Mouse (Mus musculus) lung, embryonic 16.5 days (tissue): Measurements from ENCODE around the gene Cks2. TPM values are rescaled to one million over a fixed set of nuclear protein-coding genes. Genes with fewer than 3 reads are reported as not detected.
"Not testable (repeated sequence)": the region's sequence is repeated elsewhere in the genome, so short reads cannot be mapped to it uniquely, and the experiment has no call there.

Source experiments
- ATAC-seq: fragments of 200-750 bp; cut with Nextera tagmentation; 2 replicates; pipeline ENCODE4 v1.8.0; 2017; ENCODE audit warnings: low read depth, mild to moderate bottlenecking, moderate library complexity
- H3K27ac ChIP-seq: fragments of 300-500 bp; sonication (generic); 2 replicates; pipeline ENCODE4 v1.5.1; 2014; ENCODE audit warnings: mild to moderate bottlenecking, control low read depth, low read length
- H3K27me3 ChIP-seq: fragments of 300-500 bp; sonication (generic); 2 replicates; pipeline ENCODE4 v1.6.1; 2014; ENCODE audit warnings: low read depth, low read length, mixed read lengths; ENCODE audit not compliant: control insufficient read depth, insufficient read depth
- H3K36me3 ChIP-seq: fragments of 300-500 bp; sonication (generic); 2 replicates; pipeline ENCODE4 v1.6.1; 2014; ENCODE audit warnings: low read length; ENCODE audit not compliant: control insufficient read depth, insufficient read depth
- H3K4me1 ChIP-seq: fragments of 300-500 bp; sonication (generic); replicated peaks from 2 replicates; pipeline ENCODE4 v1.6.1; 2014; ENCODE audit warnings: low read length, mixed read lengths; ENCODE audit not compliant: control insufficient read depth, insufficient read depth
- H3K4me2 ChIP-seq: fragments of 300-500 bp; sonication (generic); 2 replicates; pipeline ENCODE4 v1.6.1; 2014; ENCODE audit warnings: low read depth, low read length, control low read depth
- H3K4me3 ChIP-seq: fragments of 300-500 bp; sonication (generic); 2 replicates; pipeline ENCODE4 v1.5.1; 2014; ENCODE audit warnings: mild to moderate bottlenecking, low read length, control low read depth
- H3K9ac ChIP-seq: fragments of 300-500 bp; sonication (generic); 2 replicates; pipeline ENCODE4 v1.6.1; 2014; ENCODE audit warnings: low read length, control low read depth
- H3K9me3 ChIP-seq: fragments of 300-500 bp; sonication (generic); 2 replicates; pipeline ENCODE4 v1.6.1; 2016; ENCODE audit warnings: low read length; ENCODE audit not compliant: control insufficient read depth
- whole genome bisulfite sequencing: fragments of 180-500 bp; shearing (Covaris S2); extraction: QIAGEN DNeasy Blood & Tissue Kit; methylation state at CpG from one replicate; pipeline ENCODE4 v1.1.7; 2014; 5-methylcytosine and 5-hydroxymethylcytosine counted together
- polyA plus RNA-seq: library from polyadenylated mRNA; unstranded; fragments of >200 nt; fragmentation: Nextera tagmentation; extraction: Ambion mirVana; gene quantifications from 2 replicates; pipeline ENCODE4 v1.2.1, GENCODE M21; 2015

The Cks2 gene
- polyA plus RNA-seq, 1 experiment from 2014 or later = 356 TPM

DNA sequence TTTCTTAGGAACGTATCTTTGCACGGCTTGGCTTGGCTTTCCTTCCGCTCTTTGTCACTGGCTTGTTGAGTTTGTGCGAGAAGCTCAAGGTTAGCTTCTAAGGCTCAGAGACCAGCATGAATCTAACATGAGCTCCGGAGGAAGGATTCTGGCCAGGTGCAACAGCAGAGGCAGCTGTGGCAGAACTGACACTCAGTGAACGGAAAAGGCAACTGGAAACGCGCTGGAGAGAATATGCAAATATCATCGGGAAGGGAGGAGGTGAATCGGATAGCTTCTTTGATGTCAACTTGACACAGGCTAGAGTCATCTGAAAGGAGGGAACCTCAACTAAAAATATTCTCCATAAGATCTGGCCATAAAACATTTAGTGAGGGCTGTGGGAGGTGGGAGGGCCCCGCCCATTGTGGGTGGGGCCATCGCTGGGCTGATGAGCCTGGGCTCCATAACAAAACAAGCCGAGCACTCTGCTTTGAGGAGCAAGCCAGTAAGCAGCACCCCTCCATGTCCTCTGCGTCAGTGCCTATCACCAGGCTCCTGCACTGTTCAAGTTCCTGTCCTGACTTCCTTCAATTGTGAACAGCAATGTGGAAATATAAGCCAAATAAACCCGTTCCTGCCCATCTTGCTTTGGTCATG, 13.6 kb upstream of the Cks2 start:
- H3K4me1 ChIP-seq = no peaks in the 10 kb centered on the region
- no peaks in the 10 kb centered on the region for H3K27me3 ChIP-seq
- H3K9me3 ChIP-seq = no peaks in the 10 kb centered on the region
- no peak overlapping the region for H3K27ac ChIP-seq
- no peak overlapping the region for H3K4me2 ChIP-seq
- H3K9ac ChIP-seq = no peak overlapping the region
- 71% methylated on average over 15 of the region's 15 CpGs for whole genome bisulfite sequencing
- no peak for ATAC-seq
- no peaks in the 10 kb centered on the region for H3K36me3 ChIP-seq
- no peak overlapping the region for H3K4me3 ChIP-seq

DNA sequence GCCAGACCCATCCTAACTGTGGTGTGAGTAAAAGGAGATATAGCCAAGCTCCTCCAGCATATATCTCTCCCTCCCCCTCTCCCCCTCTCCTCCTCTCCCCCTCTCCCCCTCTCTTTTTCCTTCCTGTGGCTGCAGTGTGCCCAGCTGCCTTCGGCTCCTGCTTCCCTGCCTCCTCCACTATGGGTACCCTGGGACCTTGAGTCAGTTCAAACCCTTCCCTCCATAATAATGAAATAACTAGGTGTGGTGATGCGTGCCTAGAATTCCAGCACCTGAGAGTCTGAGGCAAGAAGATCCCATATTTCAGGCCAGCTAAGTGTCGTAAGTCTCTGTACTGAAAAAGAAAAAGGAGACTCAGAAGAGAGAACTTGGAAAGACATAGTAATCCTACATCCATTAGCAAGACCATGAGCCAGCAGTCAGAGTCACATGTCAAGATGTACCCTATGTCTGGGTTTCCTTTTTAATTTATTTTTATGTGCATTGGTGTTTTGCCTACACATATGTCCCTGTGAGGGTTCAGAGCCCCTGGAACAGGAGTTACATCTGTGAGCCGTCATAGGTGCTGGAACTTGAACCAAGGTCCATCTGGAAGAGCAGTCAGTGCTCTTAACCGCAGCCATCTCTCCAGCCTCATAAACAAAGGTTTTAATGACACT, 12.3 kb upstream of the Cks2 start:
- 78% methylated on average over 5 of the region's 5 CpGs for WGBS
- H3K4me2 ChIP-seq = no peak overlapping the region
- no peaks in the 10 kb centered on the region for H3K36me3 ChIP-seq
- ATAC-seq = no peak
- H3K9ac ChIP-seq = no peak overlapping the region
- no peaks in the 10 kb centered on the region for H3K9me3 ChIP-seq
- H3K4me1 ChIP-seq = no peaks in the 10 kb centered on the region
- H3K27ac ChIP-seq = no peak overlapping the region
- no peaks in the 10 kb centered on the region for H3K27me3 ChIP-seq
- H3K4me3 ChIP-seq = no peak overlapping the region

DNA sequence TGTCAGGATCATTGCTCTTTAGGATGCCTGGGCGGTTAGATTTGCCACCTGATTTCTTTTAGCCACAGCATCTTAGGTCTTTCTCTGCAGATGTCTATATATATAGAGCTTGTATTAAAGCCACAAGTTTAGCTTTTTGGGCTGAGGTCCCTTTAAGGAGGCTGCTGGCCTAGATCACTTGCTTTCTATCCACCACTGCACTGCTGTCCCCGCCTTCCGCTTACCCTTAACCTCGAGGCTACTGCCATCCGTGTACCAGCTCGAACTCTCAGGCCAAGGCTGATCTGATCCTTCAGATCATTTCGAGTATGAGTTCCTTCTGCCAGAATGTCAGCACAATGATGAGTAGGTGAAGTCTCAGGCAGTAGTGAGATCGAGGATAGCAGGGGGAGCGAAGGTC, 9.6 kb upstream of the Cks2 start:
- not testable (repeated sequence) for H3K36me3 ChIP-seq, ATAC-seq, H3K4me1 ChIP-seq, H3K27ac ChIP-seq, H3K9ac ChIP-seq, H3K4me2 ChIP-seq, H3K9me3 ChIP-seq, H3K4me3 ChIP-seq, H3K27me3 ChIP-seq
- whole genome bisulfite sequencing = 47% methylated on average over 5 of the region's 9 CpGs

DNA sequence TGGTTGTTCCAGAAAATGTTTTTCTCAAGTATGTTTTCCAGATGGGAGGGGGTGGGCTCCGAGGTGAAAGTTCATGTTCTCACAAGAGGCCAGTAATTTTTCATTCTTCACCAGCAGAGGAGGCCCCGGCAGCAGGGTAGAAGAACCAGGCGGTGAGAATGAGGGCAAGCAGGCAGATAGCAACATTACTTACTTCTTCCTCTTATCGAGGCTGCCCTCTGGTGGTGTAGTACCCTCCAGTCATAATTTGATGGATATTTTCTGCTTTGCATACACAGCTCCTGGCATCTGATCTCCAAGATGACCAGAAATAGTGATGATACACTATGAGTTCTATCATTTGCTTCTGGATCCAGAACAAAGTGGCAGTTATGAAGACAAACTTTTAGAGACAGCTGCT, 6.1 kb upstream of the Cks2 start:
- WGBS = 84% methylated on average over 4 of the region's 4 CpGs
- Histone ChIP-seq H3K27ac (no peak overlapping the region), H3K4me3 (no peak overlapping the region), H3K27me3 (no peaks in the 10 kb centered on the region), H3K4me1 (0 out of 2 replicates have a peak, but pooled peaks cover 6% of the 10 kb centered on the region), H3K4me2 (no peak overlapping the region), H3K36me3 (no peaks in the 10 kb centered on the region), H3K9me3 (no peaks in the 10 kb centered on the region), H3K9ac (no peak overlapping the region)
- ATAC-seq = no peak

DNA sequence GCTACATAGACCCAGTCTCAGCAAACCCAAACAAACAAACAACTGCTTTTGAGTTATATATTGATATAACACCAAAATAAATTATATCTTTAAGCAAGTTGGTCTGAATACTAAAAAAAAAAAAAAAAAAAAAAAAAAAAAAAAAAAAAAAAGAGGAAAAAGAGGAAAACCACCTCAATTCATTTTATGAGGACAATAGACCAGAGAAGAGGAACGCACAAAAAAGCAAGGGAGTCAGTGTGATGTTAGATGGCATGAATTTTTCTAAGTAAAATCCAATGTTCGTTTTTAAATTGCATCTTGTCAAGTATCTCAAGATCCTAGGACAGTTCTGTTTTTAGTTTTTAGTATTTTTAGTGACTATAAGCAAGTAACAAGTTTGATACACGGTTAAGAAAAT, 3.6 kb upstream of the Cks2 start:
- no peak overlapping the region for H3K4me2 ChIP-seq
- H3K27me3 ChIP-seq = no peaks in the 10 kb centered on the region
- no peak for ATAC-seq
- H3K36me3 ChIP-seq = no peaks in the 10 kb centered on the region
- no peak overlapping the region for H3K4me3 ChIP-seq
- no peaks in the 10 kb centered on the region for H3K9me3 ChIP-seq
- H3K4me1 ChIP-seq = 0 out of 2 replicates have a peak, but pooled peaks cover 9% of the 10 kb centered on the region
- no peak overlapping the region for H3K9ac ChIP-seq
- WGBS = 78% methylated on average over 3 of the region's 3 CpGs
- no peak overlapping the region for H3K27ac ChIP-seq

DNA sequence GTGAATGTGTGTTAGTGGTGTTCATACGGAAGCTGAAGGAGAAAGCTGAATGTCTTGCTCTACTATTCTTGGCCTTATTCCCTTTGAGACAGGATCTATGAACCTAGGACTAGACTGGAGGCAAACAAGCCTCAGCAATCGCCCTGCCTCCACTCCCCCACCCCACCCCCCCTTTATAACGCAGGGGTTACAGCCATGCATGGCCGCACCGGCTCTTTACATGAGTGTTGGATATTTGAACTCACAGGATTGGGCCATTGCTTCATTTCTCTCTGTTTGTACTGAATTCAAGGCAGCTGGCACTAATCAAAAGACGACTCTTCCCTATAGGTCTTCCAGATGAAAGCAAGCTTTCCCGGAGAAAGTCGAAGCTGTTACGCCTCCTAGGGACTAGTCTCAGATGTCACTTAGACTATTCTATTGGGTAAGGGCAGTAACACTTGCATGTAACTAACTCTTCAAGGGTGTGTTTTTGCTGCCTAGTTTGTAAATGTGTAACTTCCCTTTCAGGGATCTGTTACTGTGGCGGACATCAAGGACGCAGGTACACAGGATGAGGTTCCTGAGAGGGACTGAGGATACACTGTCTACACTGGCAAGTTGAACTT, 2.8 kb upstream of the Cks2 start:
- no peaks in the 10 kb centered on the region for H3K9me3 ChIP-seq
- no peak for ATAC-seq
- H3K4me2 ChIP-seq = no peak overlapping the region
- H3K27ac ChIP-seq = no peak overlapping the region
- H3K27me3 ChIP-seq = no peaks in the 10 kb centered on the region
- peaks cover 17% of the 10 kb centered on the region for H3K4me1 ChIP-seq
- no peaks in the 10 kb centered on the region for H3K36me3 ChIP-seq
- WGBS = 24% methylated on average over 11 of the region's 11 CpGs
- H3K4me3 ChIP-seq = no peak overlapping the region
- H3K9ac ChIP-seq = no peak overlapping the region

DNA sequence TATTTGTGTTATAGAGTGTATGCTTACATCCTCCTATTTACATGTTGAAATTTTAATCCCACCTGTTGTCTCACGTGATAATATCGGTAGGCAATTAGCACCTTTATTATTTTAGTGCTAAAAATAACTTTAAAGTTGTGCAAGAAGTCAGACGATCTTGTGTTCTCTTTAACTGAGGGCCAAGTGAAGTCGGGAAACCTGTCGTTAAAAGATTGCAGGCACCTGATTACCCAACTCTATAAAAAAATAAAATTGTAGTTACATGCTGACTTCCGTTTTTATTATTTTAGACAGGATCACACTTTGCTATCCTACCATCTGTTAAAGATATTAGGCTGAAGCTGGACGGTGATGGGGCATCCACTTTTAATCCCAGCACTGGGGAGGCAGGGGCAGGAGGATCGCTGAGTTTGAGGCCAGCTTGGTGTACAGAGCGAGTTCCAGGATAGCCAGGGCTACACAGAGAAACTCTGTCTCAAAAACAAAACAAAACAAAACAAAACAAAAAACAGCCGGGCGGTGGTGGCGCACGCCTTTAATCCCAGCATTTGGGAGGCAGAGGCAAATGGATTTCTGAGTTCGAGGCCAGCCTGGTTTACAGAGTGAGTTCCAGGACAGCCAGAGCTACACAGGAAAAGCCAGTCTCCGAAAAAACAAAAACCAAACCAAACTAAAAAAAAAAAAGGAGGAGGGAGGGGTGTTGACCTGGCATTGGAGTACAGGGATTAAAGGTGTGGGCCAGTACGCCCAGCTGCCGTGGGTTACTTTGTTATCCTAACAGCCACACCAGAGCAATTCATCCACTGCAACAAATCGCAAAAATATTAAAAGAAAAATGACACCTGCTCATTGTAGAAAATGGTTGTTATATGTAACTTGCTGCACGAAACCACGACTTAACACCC, 856 bp upstream of the Cks2 start:
- H3K9me3 ChIP-seq = no peaks in the 10 kb centered on the region
- peak overlapping the region; percentile 76 for H3K27ac ChIP-seq
- 43% methylated on average over 20 of the region's 20 CpGs for WGBS
- H3K4me2 ChIP-seq = peak overlapping the region; percentile 50
- no peak for ATAC-seq
- H3K27me3 ChIP-seq = no peaks in the 10 kb centered on the region
- H3K9ac ChIP-seq = peak overlapping the region; percentile 71
- peaks cover 31% of the 10 kb centered on the region for H3K4me1 ChIP-seq
- peak overlapping the region; percentile 90 for H3K4me3 ChIP-seq
- no peaks in the 10 kb centered on the region for H3K36me3 ChIP-seq

DNA sequence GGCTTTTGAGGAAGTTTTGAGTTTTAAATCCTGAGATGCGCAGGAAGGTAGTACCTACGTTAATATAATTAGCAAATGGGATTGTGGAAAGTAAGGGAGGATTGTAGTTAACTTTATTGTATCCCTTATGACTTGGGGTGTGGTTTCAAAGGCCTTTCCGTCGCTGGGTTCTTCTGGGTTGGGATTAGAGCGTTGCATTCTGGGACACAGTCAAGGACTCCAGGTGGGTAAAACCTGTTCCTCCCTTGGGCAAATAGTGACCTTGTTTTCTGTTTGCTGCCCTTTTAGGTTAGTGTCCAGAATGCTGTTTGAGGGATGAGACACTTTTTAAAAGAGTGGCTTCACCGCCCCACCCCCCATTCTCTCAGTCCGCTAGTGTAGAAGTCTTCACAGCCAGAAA, 840 bp downstream of the Cks2 start:
- Histone ChIP-seq H3K4me1 (peaks cover 31% of the 10 kb centered on the region), H3K9me3 (no peaks in the 10 kb centered on the region), H3K4me3 (peak overlapping the region; percentile 90), H3K9ac (peak overlapping the region; percentile 96), H3K36me3 (no peaks in the 10 kb centered on the region), H3K4me2 (peak overlapping the region; percentile 72), H3K27me3 (no peaks in the 10 kb centered on the region), H3K27ac (peak overlapping the region; percentile 84)
- under 1% methylated on average over 7 of the region's 7 CpGs for WGBS
- ATAC-seq = no peak
